26 mouse cellular contexts compared by ENCODE assay signal in genomic region chr3:102474275-102475155, GRCm38 (mm10). TPM values are rescaled to one million over a fixed set of nuclear protein-coding genes. Genes with fewer than 3 reads are reported as not detected.
A peak's percentile ranks its signal among the peaks of the same experiment; 100 is the strongest.
DNase-seq lines count a peak whose midpoint lies in the region; ATAC-seq and TF ChIP-seq lines count a peak whose summit lies in the region.
"Had no signal": no experiment of that assay in that cellular context is flagged by ENCODE, and none has a peak within 500 bp of the region (broad histone marks: within the 10 kb centered on the region; RNA-seq: fewer than 3 reads in every experiment).

No protein-coding gene starts in this region.

- H3K9me3 ChIP-seq in midbrain, embryonic 16.5 days (replicated peaks; ENCODE audit: control insufficient read depth, low read length, poor library complexity, severe bottlenecking) = no peaks in the 10 kb centered on the region
- H3K9me3 ChIP-seq: limb, embryonic 10.5 days; limb, embryonic 15.5 days; liver, embryonic 15.5 days; lung, embryonic 15.5 days; midbrain, embryonic 10.5 days; midbrain, embryonic 15.5 days; neural tube, embryonic 12.5 days had no signal

- peak overlapping the region; percentile 23 for H3K27ac ChIP-seq in embryonic fibroblast, embryonic 13.5 days (ENCODE audit: insufficient read depth, low read length)
- no peak overlapping the region for H3K27ac ChIP-seq in thymus, adult 2 months (ENCODE audit: control insufficient read depth, insufficient read depth, low read length)
- H3K27ac ChIP-seq in midbrain, embryonic 16.5 days (ENCODE audit: low read length) = no peak overlapping the region
- H3K27ac ChIP-seq: kidney, postnatal 0 days; limb, embryonic 10.5 days; limb, embryonic 15.5 days; liver, embryonic 15.5 days; lung, embryonic 15.5 days; midbrain, embryonic 10.5 days; midbrain, embryonic 15.5 days; neural tube, embryonic 12.5 days had no signal

- H3K36me3 ChIP-seq in thymus, adult 2 months (ENCODE audit: control insufficient read depth, insufficient read depth, low read length) = no peaks in the 10 kb centered on the region
- H3K36me3 ChIP-seq in midbrain, embryonic 16.5 days (ENCODE audit: control insufficient read depth, insufficient read depth, low read length) = no peaks in the 10 kb centered on the region
- H3K36me3 ChIP-seq: limb, embryonic 10.5 days; limb, embryonic 15.5 days; liver, embryonic 15.5 days; lung, embryonic 15.5 days; midbrain, embryonic 10.5 days; midbrain, embryonic 15.5 days; neural tube, embryonic 12.5 days had no signal

- WGBS in thymus, adult 2 months = 73% methylated on average over 15 of the region's 15 CpGs
- WGBS in midbrain, embryonic 16.5 days = 81% methylated on average over 15 of the region's 15 CpGs

- H3K4me1 ChIP-seq in embryonic fibroblast, embryonic 13.5 days (ENCODE audit: control insufficient read depth, insufficient read depth, low read length) = peaks cover 16% of the 10 kb centered on the region
- H3K4me1 ChIP-seq in thymus, adult 2 months (replicated peaks; ENCODE audit: control insufficient read depth, insufficient read depth, low read length) = no peaks in the 10 kb centered on the region
- H3K4me1 ChIP-seq in midbrain, embryonic 16.5 days (ENCODE audit: control insufficient read depth, insufficient read depth, low read length) = no peaks in the 10 kb centered on the region
- H3K4me1 ChIP-seq: liver, embryonic 15.5 days had no signal

- TF ChIP-seq POLR2A in embryonic fibroblast, embryonic 13.5 days (IDR thresholded peaks at IDR 0.05; ENCODE audit: low read depth, low read length) = no peak
- TF ChIP-seq POLR2A in thymus, adult 2 months (IDR thresholded peaks at IDR 0.05; ENCODE audit: control insufficient read depth, extremely low read depth, insufficient read depth, low read length, poor library complexity) = no peak

- no peak for TF ChIP-seq CTCF in embryonic fibroblast, embryonic 13.5 days (IDR thresholded peaks at IDR 0.05; ENCODE audit: borderline replicate concordance, insufficient read depth, low read length)
- no peak for TF ChIP-seq CTCF in thymus, adult 2 months (IDR thresholded peaks at IDR 0.05; ENCODE audit: borderline replicate concordance, control insufficient read depth, extremely low read depth, insufficient read depth, low read length, poor library complexity)

- H3K27me3 ChIP-seq in thymus, adult 2 months (ENCODE audit: control insufficient read depth, insufficient read depth, low read length) = no peaks in the 10 kb centered on the region
- peaks cover 18% of the 10 kb centered on the region for H3K27me3 ChIP-seq in midbrain, embryonic 16.5 days (ENCODE audit: control insufficient read depth, insufficient read depth, low read depth, low read length)

- H3K4me3 ChIP-seq in embryonic fibroblast, embryonic 13.5 days (ENCODE audit: insufficient read depth, low read length) = no peak overlapping the region
- H3K4me3 ChIP-seq in thymus, adult 2 months (ENCODE audit: control insufficient read depth, insufficient read depth, low read length) = no peak overlapping the region
- H3K4me3 ChIP-seq in midbrain, embryonic 16.5 days (ENCODE audit: low read depth, low read length) = no peak overlapping the region
- H3K4me3 ChIP-seq: limb, embryonic 10.5 days; limb, embryonic 15.5 days; liver, embryonic 15.5 days; lung, embryonic 15.5 days; midbrain, embryonic 10.5 days; midbrain, embryonic 15.5 days; neural tube, embryonic 12.5 days had no signal

- no peak overlapping the region for H3K9ac ChIP-seq in midbrain, embryonic 16.5 days (ENCODE audit: low read depth, low read length)
- H3K9ac ChIP-seq: limb, embryonic 15.5 days; liver, embryonic 15.5 days; lung, embryonic 15.5 days; midbrain, embryonic 15.5 days; neural tube, embryonic 12.5 days had no signal

- DNase-seq in gastrocnemius, postnatal 25 days = peak; percentile 36
- DNase-seq in gastrocnemius, postnatal 10 days = no peak
- DNase-seq in 3T3-L1 (ENCODE audit: low read depth, low spot score) = peak; percentile 85
- peak; percentile 93 for DNase-seq in Muller cell, postnatal 12 days (ENCODE audit: inconsistent ontology term)
- DNase-seq in thymus, adult 2 months = no peak
- DNase-seq: adrenal gland, postnatal 10 days; cerebellum, adult 9-10 months; heart, postnatal 14 days; kidney, adult 8-10 months; kidney, postnatal 4 days; right cerebral cortex, adult 18-20 months; thymus, postnatal 4 days had no signal

- ATAC-seq in midbrain, embryonic 16.5 days = no peak
- ATAC-seq: forebrain, embryonic 14.5 days; intestine, embryonic 16.5 days; midbrain, embryonic 15.5 days had no signal

- H3K4me2 ChIP-seq in midbrain, embryonic 16.5 days (ENCODE audit: low read length) = no peak overlapping the region
- H3K4me2 ChIP-seq: limb, embryonic 15.5 days; liver, embryonic 15.5 days; lung, embryonic 15.5 days; midbrain, embryonic 15.5 days; neural tube, embryonic 12.5 days had no signal

RNA-seq across cellular contexts. Expression of gene Ngf, which starts 4.8 kb away (rescaled TPM):
- total RNA-seq in gastrocnemius, postnatal 25 days (2021) = 1 to 10 TPM in 1 of 2 experiments, under 1 TPM in 1; 0.72 to 1.3 TPM
- 1 to 10 TPM; 1.3 to 1.8 TPM for total RNA-seq in gastrocnemius, postnatal 10 days (2021)
- 18.1 and 45.3 TPM in 2 replicates for polyA plus RNA-seq in embryonic fibroblast, embryonic 13.5 days (2011; ENCODE audit: insufficient read length, low read depth, missing spikeins)
- polyA plus RNA-seq in thymus, adult 2 months (2012; rRNA removed) = 1.0 and 2.6 TPM in 2 replicates
- polyA plus RNA-seq in midbrain, embryonic 16.5 days (2015; fragmentation: Nextera tagmentation; extraction: Ambion mirVana) = 0.39 and 0.60 TPM in 2 replicates
- total RNA-seq: megakaryocyte progenitor cell, adult 5-6 weeks; MEL had no signal

Comparison
In these comparisons a context has a peak if more than half of its experiments do, and no peak if none do; other contexts are left out.
1. DNase-seq: peak in gastrocnemius, postnatal 25 days (single experiment), 3T3-L1 (single experiment) and Muller cell, postnatal 12 days (single experiment); none in gastrocnemius, postnatal 10 days (single experiment) and thymus, adult 2 months (single experiment).